Mouse (Mus musculus): ENCODE results near the gene Nmur1. TPM values are rescaled to one million over a fixed set of nuclear protein-coding genes. Genes with fewer than 3 reads are reported as not detected.

Gene Nmur1
- polyA plus RNA-seq, 1 experiment: 0.11 TPM

- Histone ChIP-seq H3K36me3 (ENCODE audit: control insufficient read depth, insufficient read depth, low read length) (no peaks in the 10 kb centered on the region), H3K27me3 (ENCODE audit: control insufficient read depth, insufficient read depth, low read length) (no peaks in the 10 kb centered on the region), H3K4me3 (ENCODE audit: extremely low read depth, insufficient read depth, insufficient read length) (peak overlapping the region; percentile 65), H3K4me1 (ENCODE audit: control insufficient read depth, insufficient read depth, insufficient read length) (peaks cover 7% of the 10 kb centered on the region; the same call in 1 of the 2 replicates), H3K27ac (ENCODE audit: insufficient read depth, low read length) (peak overlapping the region; percentile 97)
- TF ChIP-seq POLR2A (IDR thresholded peaks at IDR 0.05; ENCODE audit: low read depth, low read length) (peak; percentile 23; the same call in 1 of the 2 replicates), CTCF (IDR thresholded peaks at IDR 0.05; ENCODE audit: extremely low read depth, insufficient read depth, insufficient read length, insufficient replicate concordance) (no peak)
- DNase-seq (ENCODE audit: low read depth in 1 of 2, low spot score in 2 of 2): peak; percentile 70 to 78
- WGBS: under 1% methylated on average over 28 of the region's 29 CpGs
Observed at GRCm38 (mm10) chr1:86440887-86441723, 15.1 kb upstream of the Nmur1 start.

DNA sequence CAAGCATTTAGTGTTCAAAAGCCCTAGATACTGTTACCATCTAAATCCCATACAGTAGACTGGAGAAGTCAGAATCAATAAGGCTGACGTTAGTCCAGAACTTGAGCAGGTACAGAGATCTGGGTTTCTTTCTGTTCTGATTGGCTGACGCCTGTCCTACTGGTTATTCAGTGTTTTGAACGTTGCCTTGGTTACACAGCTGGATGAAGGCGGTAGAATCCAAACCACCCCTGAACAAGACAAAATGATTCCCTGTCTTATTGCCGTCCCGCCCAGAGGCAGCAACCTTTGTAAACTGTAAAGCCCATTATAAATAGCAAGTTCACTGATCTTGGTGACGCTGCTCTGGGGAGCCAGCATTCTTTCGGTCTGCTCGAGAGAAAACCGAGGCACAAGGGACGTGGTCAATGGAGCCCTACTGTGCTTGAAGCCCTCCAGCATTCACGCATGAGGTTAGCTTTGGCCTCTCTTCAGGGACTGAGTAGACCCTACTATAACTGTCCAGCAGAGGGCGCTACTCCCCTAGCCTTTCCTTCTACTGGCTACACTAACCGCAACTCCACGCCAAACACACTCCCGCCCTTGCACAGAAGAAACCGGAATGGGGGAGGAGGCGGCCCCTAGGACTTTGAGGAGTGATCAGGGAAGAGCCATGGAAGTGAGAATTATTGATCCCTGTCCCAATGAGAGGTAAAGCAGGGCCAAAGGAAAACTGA, 14.3 kb upstream of the Nmur1 start:
- Histone ChIP-seq H3K27me3 (ENCODE audit: control insufficient read depth, insufficient read depth, low read length) (no peaks in the 10 kb centered on the region), H3K4me3 (ENCODE audit: extremely low read depth, insufficient read depth, insufficient read length) (peak overlapping the region; percentile 65), H3K27ac (ENCODE audit: insufficient read depth, low read length) (peak overlapping the region; percentile 97), H3K36me3 (ENCODE audit: control insufficient read depth, insufficient read depth, low read length) (no peaks in the 10 kb centered on the region), H3K4me1 (ENCODE audit: control insufficient read depth, insufficient read depth, insufficient read length) (peaks cover 7% of the 10 kb centered on the region; the same call in 1 of the 2 replicates)
- peak; percentile 82 to 90 for DNase-seq (ENCODE audit: low read depth in 1 of 2, low spot score in 2 of 2)
- TF ChIP-seq POLR2A (IDR thresholded peaks at IDR 0.05; ENCODE audit: low read depth, low read length) (no peak), CTCF (IDR thresholded peaks at IDR 0.05; ENCODE audit: extremely low read depth, insufficient read depth, insufficient read length, insufficient replicate concordance) (peak; percentile 78; the same call in 1 of the 2 replicates)
- WGBS: 18% methylated on average over 18 of the region's 18 CpGs

GRCm38 (mm10) chr1:86439487-86440170, 13.6 kb upstream of the Nmur1 start:
- TF ChIP-seq POLR2A (IDR thresholded peaks at IDR 0.05; ENCODE audit: low read depth, low read length) (no peak), CTCF (IDR thresholded peaks at IDR 0.05; ENCODE audit: extremely low read depth, insufficient read depth, insufficient read length, insufficient replicate concordance) (no peak)
- no peak overlapping the region for H3K27ac ChIP-seq (ENCODE audit: insufficient read depth, low read length)
- DNase-seq (ENCODE audit: low read depth in 1 of 2, low spot score in 2 of 2): no peak

GRCm38 (mm10) chr1:86438501-86438900, 12.5 kb upstream of the Nmur1 start:
- TF ChIP-seq CTCF (IDR thresholded peaks at IDR 0.05; ENCODE audit: extremely low read depth, insufficient read depth, insufficient read length, insufficient replicate concordance) (no peak), POLR2A (IDR thresholded peaks at IDR 0.05; ENCODE audit: low read depth, low read length) (no peak)
- Histone ChIP-seq H3K4me3 (ENCODE audit: extremely low read depth, insufficient read depth, insufficient read length) (no peak overlapping the region), H3K27ac (ENCODE audit: insufficient read depth, low read length) (no peak overlapping the region), H3K27me3 (ENCODE audit: control insufficient read depth, insufficient read depth, low read length) (no peaks in the 10 kb centered on the region), H3K4me1 (ENCODE audit: control insufficient read depth, insufficient read depth, insufficient read length) (peaks cover 13% of the 10 kb centered on the region), H3K36me3 (ENCODE audit: control insufficient read depth, insufficient read depth, low read length) (no peaks in the 10 kb centered on the region)
- WGBS: 78% methylated on average over 2 of the region's 2 CpGs
- no peak for DNase-seq (ENCODE audit: low read depth in 1 of 2, low spot score in 2 of 2)

More at GRCm38 (mm10) chr1:86439487-86440170, 13.6 kb upstream of the Nmur1 start:
- Histone ChIP-seq H3K4me3 (ENCODE audit: extremely low read depth, insufficient read depth, insufficient read length) (no peak overlapping the region), H3K4me1 (ENCODE audit: control insufficient read depth, insufficient read depth, insufficient read length) (peaks cover 12% of the 10 kb centered on the region; the same call in 1 of the 2 replicates), H3K27me3 (ENCODE audit: control insufficient read depth, insufficient read depth, low read length) (no peaks in the 10 kb centered on the region), H3K36me3 (ENCODE audit: control insufficient read depth, insufficient read depth, low read length) (no peaks in the 10 kb centered on the region)
- 68% methylated on average over 8 of the region's 8 CpGs for WGBS

DNA sequence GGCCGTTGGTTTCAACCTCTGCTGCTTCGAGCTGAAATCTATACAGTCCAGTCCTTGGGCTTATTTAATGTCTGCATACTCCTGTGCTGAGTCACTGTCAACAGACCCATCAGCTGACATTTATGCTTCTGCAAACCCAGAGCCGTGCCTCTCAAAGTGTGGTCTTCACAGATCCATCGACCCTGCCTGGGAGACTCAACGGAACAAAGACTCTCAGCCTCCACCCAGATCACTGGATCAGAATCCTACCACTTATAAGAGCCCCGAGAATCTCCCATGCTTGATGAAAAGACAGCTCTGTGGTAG, 11.9 kb upstream of the Nmur1 start:
- TF ChIP-seq CTCF (IDR thresholded peaks at IDR 0.05; ENCODE audit: extremely low read depth, insufficient read depth, insufficient read length, insufficient replicate concordance): no peak
- TF ChIP-seq POLR2A (IDR thresholded peaks at IDR 0.05; ENCODE audit: low read depth, low read length): no peak
- 53% methylated on average over 6 of the region's 6 CpGs for WGBS
- no peak overlapping the region for H3K4me3 ChIP-seq (ENCODE audit: extremely low read depth, insufficient read depth, insufficient read length)
- DNase-seq (ENCODE audit: low read depth in 1 of 2, low spot score in 2 of 2): no peak
- no peaks in the 10 kb centered on the region for H3K36me3 ChIP-seq (ENCODE audit: control insufficient read depth, insufficient read depth, low read length)
- peaks cover 11% of the 10 kb centered on the region for H3K4me1 ChIP-seq (ENCODE audit: control insufficient read depth, insufficient read depth, insufficient read length)
- H3K27ac ChIP-seq (ENCODE audit: insufficient read depth, low read length): no peak overlapping the region
- H3K27me3 ChIP-seq (ENCODE audit: control insufficient read depth, insufficient read depth, low read length): no peaks in the 10 kb centered on the region

GRCm38 (mm10) chr1:86437219-86438013, 11.4 kb upstream of the Nmur1 start:
- Histone ChIP-seq H3K4me3 (ENCODE audit: extremely low read depth, insufficient read depth, insufficient read length) (no peak overlapping the region), H3K27ac (ENCODE audit: insufficient read depth, low read length) (no peak overlapping the region), H3K27me3 (ENCODE audit: control insufficient read depth, insufficient read depth, low read length) (no peaks in the 10 kb centered on the region), H3K4me1 (ENCODE audit: control insufficient read depth, insufficient read depth, insufficient read length) (peaks cover 9% of the 10 kb centered on the region), H3K36me3 (ENCODE audit: control insufficient read depth, insufficient read depth, low read length) (no peaks in the 10 kb centered on the region)
- no peak for DNase-seq (ENCODE audit: low read depth in 1 of 2, low spot score in 2 of 2)
- WGBS: 49% methylated on average over 9 of the region's 9 CpGs
- TF ChIP-seq POLR2A (IDR thresholded peaks at IDR 0.05; ENCODE audit: low read depth, low read length) (no peak), CTCF (IDR thresholded peaks at IDR 0.05; ENCODE audit: extremely low read depth, insufficient read depth, insufficient read length, insufficient replicate concordance) (no peak)

Data from spleen, adult 2 months (tissue).